Mouse (Mus musculus) splenic B cell, adult 2 months (primary cell): ENCODE measurements around the gene Smad5.
A peak's percentile ranks its signal among the peaks of the same experiment; 100 is the strongest.

ENCODE experiments used
- DNase-seq: peaks from one replicate; pipeline ENCODE4 v3.0.0-alpha.2; 2011; ENCODE audit warnings: low read depth, low spot score
- H3K27me3 ChIP-seq: 2 replicates; pipeline ENCODE4 v1.6.1; 2012; ENCODE audit warnings: mild to moderate bottlenecking, low read length, moderate library complexity, mixed read lengths; ENCODE audit not compliant: control insufficient read depth, poor library complexity, insufficient read depth, severe bottlenecking
- H3K36me3 ChIP-seq: 2 replicates; pipeline ENCODE4 v1.6.1; 2012; ENCODE audit warnings: mild to moderate bottlenecking, low read length, moderate library complexity, mixed read lengths; ENCODE audit not compliant: control insufficient read depth, poor library complexity, insufficient read depth, severe bottlenecking

Smad5 gene

DNA sequence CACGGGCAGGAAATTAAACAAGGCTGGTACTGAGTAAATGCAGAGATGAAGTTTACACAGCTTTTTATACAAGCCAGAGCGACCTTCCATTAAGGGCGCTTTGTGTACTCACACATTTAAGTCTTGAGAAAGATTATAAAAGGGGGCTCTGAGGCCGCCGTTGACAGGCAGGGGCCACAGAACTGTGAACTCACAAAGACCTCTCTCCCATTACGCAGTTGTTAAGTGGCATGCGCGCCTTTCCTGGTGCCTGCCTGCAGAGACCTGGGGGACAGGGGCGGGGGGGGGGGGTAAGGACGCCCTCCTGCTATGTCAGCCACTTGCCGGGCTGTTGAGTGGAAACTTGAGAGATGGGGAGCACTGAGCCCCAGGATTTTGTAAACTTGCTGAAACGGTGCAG, 54.4 kb downstream of the Smad5 start:
- Histone ChIP-seq H3K27me3 (no peaks in the 10 kb centered on the region), H3K36me3 (no peaks in the 10 kb centered on the region)
- DNase-seq, result no peak

- Histone ChIP-seq H3K27me3 (no peaks in the 10 kb centered on the region), H3K36me3 (no peaks in the 10 kb centered on the region)
- peak; percentile 71 for DNase-seq
Measured at GRCm38 (mm10) chr13:56758492-56758891, 55.7 kb downstream of the Smad5 start.

DNA sequence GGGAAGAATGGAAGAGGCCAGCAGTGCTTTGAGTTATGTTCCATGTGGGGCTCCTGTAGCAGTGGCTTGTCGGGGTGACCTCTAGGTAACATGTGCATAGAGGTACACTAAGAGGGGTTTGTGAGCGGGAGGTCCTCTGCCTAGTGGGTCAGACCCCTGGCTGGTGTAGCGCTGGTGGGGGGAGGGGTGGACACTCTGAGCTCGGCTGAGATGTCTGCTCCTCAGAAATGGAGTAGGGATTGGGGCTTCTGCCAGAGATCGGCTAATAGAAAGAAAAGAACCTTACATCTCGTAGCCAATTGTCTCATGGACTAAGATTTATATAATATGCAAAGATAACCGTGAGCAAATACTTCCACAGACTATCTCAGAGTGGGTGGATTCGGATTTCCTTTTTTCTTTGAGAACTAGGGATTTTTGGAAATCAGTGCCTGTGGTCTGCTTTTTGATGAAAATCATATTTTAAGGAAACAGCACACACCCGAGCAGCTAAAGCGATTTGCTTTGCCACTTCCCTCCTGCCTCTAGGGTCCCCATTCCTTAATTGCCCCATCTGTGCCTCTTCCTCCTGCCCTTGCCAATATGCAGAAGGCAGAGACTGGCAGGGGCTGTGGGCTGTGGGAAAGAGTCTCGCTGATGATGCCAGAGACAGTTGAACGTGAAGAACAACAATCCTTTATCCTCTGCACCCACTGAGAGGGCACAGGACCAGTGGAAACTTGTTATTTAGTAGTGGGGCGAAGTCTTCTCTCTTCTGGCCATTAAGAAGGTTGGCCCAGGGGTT, 59.8 kb downstream of the Smad5 start:
- no peak for DNase-seq
- Histone ChIP-seq H3K27me3 (no peaks in the 10 kb centered on the region), H3K36me3 (no peaks in the 10 kb centered on the region)

GRCm38 (mm10) chr13:56765284-56766032, 62.6 kb downstream of the Smad5 start:
- no peaks in the 10 kb centered on the region for H3K27me3 ChIP-seq
- DNase-seq, result no peak
- no peaks in the 10 kb centered on the region for H3K36me3 ChIP-seq

DNA sequence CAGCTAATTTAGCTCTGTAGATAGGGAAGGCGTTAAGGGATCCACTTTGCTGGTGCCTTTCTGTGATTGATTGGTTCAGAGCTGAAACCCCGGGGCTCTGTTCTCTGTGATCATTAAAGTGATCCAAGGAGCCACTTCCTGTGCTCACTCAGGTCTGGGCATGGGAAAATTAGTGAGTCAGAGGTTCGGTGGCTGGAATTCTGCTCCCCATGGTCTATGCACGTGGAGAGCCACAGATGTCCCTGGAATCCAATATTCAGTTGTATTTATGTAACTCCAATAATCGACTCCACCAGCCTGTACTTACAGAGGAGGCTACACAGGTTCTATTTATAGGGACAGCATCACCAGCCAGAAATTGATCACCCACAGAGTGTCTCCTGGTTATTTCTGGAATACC, 63.4 kb downstream of the Smad5 start:
- DNase-seq, result no peak
- Histone ChIP-seq H3K27me3 (no peaks in the 10 kb centered on the region), H3K36me3 (no peaks in the 10 kb centered on the region)

- no peak for DNase-seq
- no peaks in the 10 kb centered on the region for H3K36me3 ChIP-seq
- H3K27me3 ChIP-seq, result no peaks in the 10 kb centered on the region
Measured at GRCm38 (mm10) chr13:56769431-56769830, 66.6 kb downstream of the Smad5 start.

- no peak for DNase-seq
Measured at GRCm38 (mm10) chr13:56770136-56770578, 67.3 kb downstream of the Smad5 start.

DNA sequence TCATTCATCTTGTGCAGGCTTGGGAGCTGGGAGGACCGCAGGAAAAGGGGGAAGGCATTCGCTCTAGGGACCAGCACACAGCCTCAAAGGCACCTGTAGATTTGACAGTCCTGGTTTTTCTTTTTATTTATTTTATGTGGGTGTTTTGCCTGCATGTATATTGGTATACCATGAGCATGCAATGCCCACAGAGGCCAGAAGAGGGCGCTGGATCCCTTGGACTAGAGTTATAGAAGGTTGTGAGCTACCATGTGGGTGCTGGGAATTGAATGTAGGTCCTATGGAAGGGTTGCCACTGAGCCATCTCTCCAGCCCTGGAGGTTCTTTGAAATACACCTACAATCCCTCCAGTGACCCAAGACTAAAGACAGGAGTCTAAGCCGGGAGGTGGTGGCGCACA, 68.0 kb downstream of the Smad5 start:
- Histone ChIP-seq H3K27me3 (no peaks in the 10 kb centered on the region), H3K36me3 (no peaks in the 10 kb centered on the region)
- no peak for DNase-seq

More at GRCm38 (mm10) chr13:56770136-56770578, 67.3 kb downstream of the Smad5 start:
- Histone ChIP-seq H3K27me3 (no peaks in the 10 kb centered on the region), H3K36me3 (no peaks in the 10 kb centered on the region)

DNA sequence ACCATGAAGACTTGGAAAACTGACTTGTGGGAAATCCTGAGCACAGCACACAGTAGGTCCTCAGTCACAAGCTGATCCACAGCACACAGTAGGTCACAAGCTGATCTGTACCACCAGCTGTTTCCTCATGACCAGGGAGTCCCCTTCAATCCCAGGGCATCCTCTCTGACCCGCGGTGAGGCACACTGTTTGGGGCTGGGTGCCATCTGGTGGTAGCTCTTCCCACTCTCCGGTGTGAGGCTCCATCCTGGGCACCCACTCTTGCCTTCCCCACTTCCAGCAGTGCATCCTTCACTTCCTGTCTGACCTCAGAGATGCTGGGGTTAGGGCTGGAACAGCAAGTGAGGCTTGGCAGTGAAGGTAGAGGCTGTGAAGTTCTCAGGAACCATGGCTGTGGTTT, 69.8 kb downstream of the Smad5 start:
- Histone ChIP-seq H3K27me3 (no peaks in the 10 kb centered on the region), H3K36me3 (no peaks in the 10 kb centered on the region)
- DNase-seq, result no peak

DNA sequence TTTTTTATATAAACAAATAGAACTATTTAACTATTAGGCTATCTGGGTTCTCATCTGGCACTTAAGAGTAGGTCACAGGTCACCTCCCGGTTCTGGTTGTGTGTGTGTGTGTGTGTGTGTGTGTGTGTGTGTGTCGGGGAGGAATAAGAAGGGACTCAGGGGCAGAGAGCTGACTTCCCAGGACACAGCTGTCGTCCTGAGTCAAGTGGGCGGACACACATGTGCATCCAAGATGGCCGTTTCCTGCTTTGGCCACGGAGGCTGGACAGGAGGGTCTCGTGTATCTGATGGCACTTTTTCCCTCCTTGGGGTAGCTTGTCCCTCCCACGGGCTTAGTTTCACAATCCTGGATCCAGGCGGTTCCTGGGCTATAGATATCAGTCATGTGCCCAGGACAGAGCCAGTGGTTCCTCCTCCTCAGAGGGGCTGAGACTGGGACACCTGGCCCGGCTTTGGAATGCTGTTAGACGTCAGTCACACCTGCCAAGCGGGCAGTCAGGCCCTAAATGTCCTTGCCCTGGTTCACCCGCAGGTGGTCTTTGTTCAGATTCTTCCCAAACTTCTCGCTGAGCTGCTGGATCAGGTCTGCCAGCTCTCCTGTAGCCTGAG, 70.6 kb downstream of the Smad5 start:
- H3K36me3 ChIP-seq, result no peaks in the 10 kb centered on the region
- no peaks in the 10 kb centered on the region for H3K27me3 ChIP-seq
- no peak for DNase-seq

- DNase-seq, result peak; percentile 42
- Histone ChIP-seq H3K36me3 (no peaks in the 10 kb centered on the region), H3K27me3 (no peaks in the 10 kb centered on the region)
Measured at GRCm38 (mm10) chr13:56774304-56774703, 71.5 kb downstream of the Smad5 start.

- H3K36me3 ChIP-seq, result no peaks in the 10 kb centered on the region
- H3K27me3 ChIP-seq, result no peaks in the 10 kb centered on the region
- no peak for DNase-seq
Measured at GRCm38 (mm10) chr13:56780746-56781469, 78.1 kb downstream of the Smad5 start.

DNA sequence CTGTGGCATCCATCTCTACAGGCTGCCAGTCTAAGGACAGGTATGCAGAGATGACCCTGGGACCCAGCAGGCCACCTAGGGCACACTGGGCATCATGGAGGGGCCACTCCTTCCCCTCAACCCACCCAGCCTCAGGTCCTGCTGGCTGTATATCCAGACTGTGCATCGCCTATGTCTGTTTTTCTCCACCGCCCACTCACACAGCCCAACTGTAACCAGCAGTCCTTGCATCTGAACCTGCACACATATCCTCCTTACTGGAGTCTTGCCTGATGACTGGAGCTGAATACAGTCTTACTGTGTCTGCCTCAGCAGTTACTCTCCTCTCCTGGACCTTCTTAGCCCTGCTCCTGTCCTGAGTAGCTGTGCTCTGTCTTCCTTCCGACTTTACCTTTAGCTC, 78.9 kb downstream of the Smad5 start:
- no peaks in the 10 kb centered on the region for H3K36me3 ChIP-seq
- no peak for DNase-seq
- H3K27me3 ChIP-seq, result no peaks in the 10 kb centered on the region

DNA sequence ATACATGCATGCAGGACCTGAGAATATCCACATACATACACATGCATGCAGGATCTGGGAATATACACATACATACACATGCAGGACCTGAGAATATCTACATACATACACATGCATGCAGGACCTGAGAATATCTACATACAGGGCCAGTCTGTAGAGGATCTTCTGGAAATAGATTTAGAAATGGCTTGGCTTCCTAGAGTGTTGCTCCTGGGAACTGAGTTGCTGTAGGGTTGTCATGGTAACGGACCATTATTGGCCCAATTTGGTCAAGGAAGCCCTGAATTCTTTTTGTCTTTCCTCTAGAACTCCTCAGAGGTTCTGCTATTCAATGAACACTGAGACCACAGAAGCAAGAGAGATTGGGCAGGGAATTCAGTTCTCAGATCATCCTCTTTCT, 79.8 kb downstream of the Smad5 start:
- no peaks in the 10 kb centered on the region for H3K36me3 ChIP-seq
- no peak for DNase-seq
- H3K27me3 ChIP-seq, result no peaks in the 10 kb centered on the region
